Mouse (Mus musculus) spleen, postnatal 4 days (tissue): ENCODE measurements around the gene Rep15.

ENCODE experiments used
- DNase-seq, 2 experiments: peaks; one replicate each; pipeline ENCODE4 v3.0.0; 2022; ENCODE audit warnings: low spot score in 2 of 2

The Rep15 gene

GRCm38 (mm10) chr6:147032303-147032925, at the start of gene Rep15:
Gene Rep15 (plus strand): TSS chr6:147032584.
- DNase-seq = no peak

DNA sequence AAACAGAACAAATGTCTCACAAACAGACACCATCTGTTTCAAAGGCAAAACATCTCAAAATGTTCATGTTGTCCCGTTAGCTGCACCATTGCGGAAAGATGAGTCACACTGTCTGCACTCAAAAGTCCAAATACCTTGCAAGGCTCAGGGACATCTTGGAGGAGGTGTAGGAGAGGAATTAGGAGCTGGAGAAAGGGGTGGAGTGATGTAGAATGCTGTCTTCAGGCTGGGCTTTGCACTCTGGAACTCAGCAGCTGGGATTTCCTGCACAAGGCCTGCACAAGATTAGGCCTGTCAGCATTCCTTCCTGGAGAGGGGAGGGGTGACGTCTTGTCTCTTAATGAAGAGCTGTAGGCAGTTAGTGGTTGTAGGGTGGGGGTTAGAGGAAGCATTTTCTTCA, 47.8 kb upstream of the Rep15 start:
- DNase-seq = no peak

- DNase-seq = peak; percentile 21 to 69
These were observed 38.1 kb upstream of the Rep15 start for GRCm38 (mm10) chr6:146994236-146994635.

DNA sequence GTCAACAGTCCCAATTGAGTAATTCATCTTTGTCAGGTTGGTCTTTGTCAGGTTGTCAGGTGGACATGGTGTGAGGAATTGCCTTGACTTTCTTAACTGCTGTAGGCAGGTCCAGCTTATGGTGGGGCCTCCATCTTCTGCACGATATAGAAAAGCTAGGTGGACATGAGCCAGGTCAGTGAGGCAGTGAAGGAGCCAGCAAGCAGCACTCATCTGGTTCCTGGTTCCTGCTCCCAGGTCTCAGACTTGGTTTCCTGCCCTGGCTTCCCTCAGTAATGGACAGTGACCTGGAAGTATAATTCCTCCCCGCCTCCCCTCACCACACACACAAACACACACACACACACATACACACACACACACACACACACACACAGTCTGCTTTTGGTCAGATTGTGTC, 37.0 kb upstream of the Rep15 start:
- DNase-seq = no peak

GRCm38 (mm10) chr6:146995878-146996277, 36.5 kb upstream of the Rep15 start:
- no peak for DNase-seq

GRCm38 (mm10) chr6:146997006-146997405, 35.4 kb upstream of the Rep15 start:
- no peak for DNase-seq

- DNase-seq = no peak
These were observed 33.7 kb upstream of the Rep15 start for GRCm38 (mm10) chr6:146998710-146999109.

DNA sequence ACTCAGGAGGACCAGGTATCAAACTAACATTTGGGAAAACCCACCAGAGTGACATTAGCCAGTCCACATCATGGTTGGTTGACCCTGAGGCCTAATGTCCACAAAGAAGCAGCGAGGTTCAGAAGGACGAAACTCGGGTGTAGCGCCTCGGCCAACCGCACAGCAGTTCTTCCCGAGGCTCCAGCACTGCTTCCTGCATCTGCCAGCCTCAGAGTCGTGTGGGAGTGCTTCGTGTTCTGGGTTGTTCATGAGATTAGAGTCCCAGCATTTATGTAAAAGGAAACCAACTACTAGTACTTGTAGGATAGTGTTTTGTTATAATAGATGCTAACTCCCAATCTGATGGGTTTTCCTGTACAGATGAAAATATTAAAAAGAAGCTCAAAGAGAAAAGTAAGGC, 33.1 kb upstream of the Rep15 start:
- no peak for DNase-seq

- DNase-seq = no peak
These were observed 32.6 kb upstream of the Rep15 start for GRCm38 (mm10) chr6:146999755-147000154.

GRCm38 (mm10) chr6:147008148-147008547, 24.2 kb upstream of the Rep15 start:
- DNase-seq = peak; percentile 39 to 81

GRCm38 (mm10) chr6:147010358-147010757, 22.0 kb upstream of the Rep15 start:
- no peak for DNase-seq

GRCm38 (mm10) chr6:147010811-147011520, 21.4 kb upstream of the Rep15 start:
- DNase-seq = no peak

- DNase-seq = no peak
These were observed 20.8 kb upstream of the Rep15 start for GRCm38 (mm10) chr6:147011555-147011954.

DNA sequence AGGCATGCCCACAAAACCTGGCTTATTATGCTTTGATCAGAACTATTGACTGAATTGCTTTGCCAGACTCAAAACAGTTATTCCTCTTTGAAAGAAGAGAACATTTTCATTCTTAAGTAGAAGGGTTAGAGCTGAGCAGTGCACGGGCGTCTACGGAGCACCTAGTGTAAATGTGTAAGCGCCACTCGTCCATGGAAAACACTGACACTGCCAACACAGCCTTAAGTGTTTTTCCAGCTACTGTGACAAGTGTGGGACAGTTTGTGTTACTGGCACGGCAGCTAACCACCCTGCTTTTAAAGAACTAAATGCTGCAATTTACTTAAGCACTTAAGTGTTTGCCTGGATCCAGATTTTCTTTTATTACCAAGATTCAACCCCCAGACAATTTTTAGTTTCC, 20.4 kb upstream of the Rep15 start:
- DNase-seq = no peak

DNA sequence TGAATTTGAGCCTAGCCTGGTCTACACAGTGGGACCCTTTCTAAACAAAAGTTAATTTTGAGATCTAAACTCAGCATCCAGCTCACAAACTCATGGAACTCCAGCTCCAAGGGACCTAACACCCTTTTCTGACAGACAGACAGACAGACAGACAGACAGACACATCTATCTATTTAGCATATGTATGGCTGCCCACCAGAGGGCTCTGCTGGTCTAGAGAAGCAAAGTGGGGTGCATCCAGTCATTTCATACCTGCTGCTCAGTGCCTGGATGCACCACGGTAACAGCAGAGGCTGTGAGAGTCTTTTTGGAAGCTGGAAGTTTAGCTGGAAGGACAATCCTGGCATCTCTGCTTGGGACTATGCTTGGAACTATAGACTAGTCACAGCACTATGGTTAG, 18.8 kb upstream of the Rep15 start:
- DNase-seq = no peak

- no peak for DNase-seq
These were observed 14.5 kb upstream of the Rep15 start for GRCm38 (mm10) chr6:147017906-147018305.

DNA sequence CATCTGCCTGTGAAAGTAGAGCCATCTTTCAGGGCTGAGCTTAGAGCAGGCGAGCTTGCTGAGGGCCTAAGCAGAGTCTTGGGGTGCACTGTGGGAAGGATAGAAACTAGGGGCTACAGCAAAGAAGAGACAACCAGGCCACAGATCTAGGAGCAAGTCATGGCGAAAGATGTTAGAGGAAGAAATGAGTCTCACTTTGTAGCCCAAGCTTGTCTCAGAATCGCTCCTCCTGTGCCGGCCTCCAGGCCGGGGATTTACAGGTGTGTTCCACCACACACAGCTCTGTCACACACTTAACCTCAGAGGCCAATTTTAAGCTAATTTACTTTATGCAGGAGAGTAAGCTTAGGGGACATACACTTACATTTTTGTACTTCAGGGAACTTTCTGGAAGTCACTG, 14.0 kb upstream of the Rep15 start:
- DNase-seq = no peak

DNA sequence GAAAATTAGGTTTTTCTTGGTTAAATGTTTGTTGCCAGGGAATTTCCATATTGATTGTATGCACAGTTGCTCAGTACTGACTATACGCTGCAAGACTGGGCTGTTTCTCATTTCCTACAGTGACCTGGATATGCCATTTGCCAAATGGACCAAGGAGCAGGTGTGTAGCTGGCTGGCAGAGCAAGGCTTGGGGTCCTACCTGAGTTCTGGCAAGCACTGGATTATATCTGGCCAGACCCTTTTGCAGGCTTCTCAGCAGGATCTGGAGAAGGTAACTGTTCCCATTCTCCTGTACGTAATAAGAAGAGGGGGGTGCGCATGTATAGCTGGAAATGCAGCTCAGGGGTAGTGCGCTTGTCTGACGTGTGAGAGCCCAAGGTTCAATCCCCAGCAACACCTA, 11.2 kb upstream of the Rep15 start:
- peak in 1 of 2 experiments; percentile 43 for DNase-seq

GRCm38 (mm10) chr6:147022375-147023132, 9.8 kb upstream of the Rep15 start:
- DNase-seq = peak in 1 of 2 experiments; percentile 43

DNA sequence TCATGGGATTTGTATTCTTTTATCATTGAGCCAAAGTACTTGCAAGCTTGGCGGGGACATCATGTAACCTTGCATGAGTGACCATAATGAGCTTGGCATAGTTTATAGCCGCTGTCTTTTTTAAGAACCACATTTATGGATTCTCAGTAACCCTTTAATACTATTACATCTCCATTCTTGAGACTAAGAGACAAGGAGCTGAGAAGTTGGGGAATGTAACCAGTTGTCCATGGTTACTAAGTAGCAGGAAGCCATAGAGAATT, 9.3 kb upstream of the Rep15 start:
- DNase-seq = no peak

GRCm38 (mm10) chr6:147023568-147023967, 8.8 kb upstream of the Rep15 start:
- no peak for DNase-seq

DNA sequence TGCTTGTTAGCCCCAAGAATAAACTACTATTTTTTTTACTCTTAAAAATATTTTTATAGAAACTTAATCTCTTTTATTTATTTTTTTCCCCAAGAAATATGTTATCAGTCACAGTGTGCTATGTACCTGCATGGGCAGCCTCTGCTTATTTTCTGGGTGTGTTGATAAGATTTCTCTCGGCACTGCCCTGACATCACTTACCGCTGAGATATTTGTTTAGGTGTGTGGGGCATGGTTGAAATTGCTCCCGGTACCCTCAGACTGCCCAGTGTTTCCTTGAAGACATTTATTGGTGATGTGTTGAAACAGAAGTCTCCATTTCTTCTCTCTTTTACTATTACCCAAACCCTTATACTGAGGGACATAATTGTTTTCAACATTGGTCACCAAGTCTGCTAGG, 7.6 kb upstream of the Rep15 start:
- DNase-seq = no peak

GRCm38 (mm10) chr6:147028396-147028795, 4.0 kb upstream of the Rep15 start:
- DNase-seq = no peak
